Mouse (Mus musculus): ENCODE results near the gene Fgfr2. TPM values are rescaled to one million over a fixed set of nuclear protein-coding genes. Genes with fewer than 3 reads are reported as not detected.

The Fgfr2 gene
- polyA plus RNA-seq, 1 experiment = 114 TPM

DNA sequence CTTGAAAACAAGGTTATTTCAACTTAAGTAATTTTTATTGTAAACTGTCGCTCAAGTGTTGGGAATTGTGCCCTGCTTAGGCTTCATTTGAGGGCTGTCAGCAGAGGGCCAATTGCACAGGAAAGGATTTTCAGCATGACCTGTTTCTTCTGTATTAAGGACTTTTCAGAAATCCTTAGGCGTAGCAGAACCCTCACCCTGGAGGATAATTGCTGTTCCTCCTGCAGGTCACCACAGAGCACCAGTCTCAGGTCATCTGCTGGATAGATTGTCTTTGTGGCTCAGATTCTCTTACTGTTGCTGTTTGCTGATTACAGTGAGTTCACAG, 2227.6 kb downstream of the Fgfr2 start:
- Histone ChIP-seq H3K4me1 (ENCODE audit: control insufficient read depth, insufficient read depth, low read length) (peaks cover 2% of the 10 kb centered on the region; the same call in 1 of the 2 replicates), H3K4me3 (replicated peaks; ENCODE audit: extremely low read depth, low read depth, low read length) (no peak overlapping the region)
- no peak for DNase-seq
- WGBS = 97% methylated on average over 2 of the region's 2 CpGs
- TF ChIP-seq CTCF (IDR thresholded peaks at IDR 0.05; ENCODE audit: insufficient read depth, low read length) (no peak), POLR2A (IDR thresholded peaks at IDR 0.05; ENCODE audit: borderline replicate concordance, extremely low read depth, low read depth, low read length) (no peak)

DNA sequence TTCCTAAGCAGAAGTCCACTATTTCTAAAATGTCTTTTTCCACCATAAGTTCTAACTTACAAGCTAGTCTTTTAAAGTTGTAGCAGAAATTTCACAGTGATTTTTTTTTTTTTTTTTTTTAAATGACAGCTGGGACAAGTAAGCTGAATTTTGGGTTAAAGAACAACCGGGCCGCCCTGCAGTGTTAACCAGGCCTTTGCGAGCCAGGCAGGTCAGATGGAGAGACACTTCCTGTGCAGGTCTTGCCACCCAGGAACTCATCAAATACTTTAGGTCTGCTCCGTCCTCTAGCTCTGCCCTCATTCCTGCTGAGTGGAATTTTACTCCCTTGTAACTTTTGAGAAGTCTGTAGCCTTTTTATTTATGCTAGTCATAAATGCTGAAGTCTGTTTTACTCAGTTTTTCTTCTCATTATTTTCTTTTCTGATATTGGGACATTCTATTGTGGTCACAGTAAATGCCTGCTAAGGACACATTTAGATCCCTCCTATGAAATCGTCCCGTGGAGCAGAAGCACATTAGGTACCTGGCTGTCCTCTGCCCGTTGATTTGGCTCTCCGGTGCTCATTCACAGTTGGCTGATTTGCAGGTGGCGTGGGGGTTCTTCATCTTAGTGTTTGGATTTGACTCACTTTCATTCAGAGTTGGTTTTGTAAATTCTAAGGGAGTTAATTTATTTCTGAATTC, 2228.1 kb downstream of the Fgfr2 start:
- 85% methylated on average over 9 of the region's 9 CpGs for WGBS
- no peak for DNase-seq
- H3K4me1 ChIP-seq (ENCODE audit: control insufficient read depth, insufficient read depth, low read length) = peaks cover 1% of the 10 kb centered on the region; the same call in 1 of the 2 replicates
- no peak overlapping the region for H3K4me3 ChIP-seq (replicated peaks; ENCODE audit: extremely low read depth, low read depth, low read length)
- TF ChIP-seq CTCF (IDR thresholded peaks at IDR 0.05; ENCODE audit: insufficient read depth, low read length) (no peak), POLR2A (IDR thresholded peaks at IDR 0.05; ENCODE audit: borderline replicate concordance, extremely low read depth, low read depth, low read length) (no peak)

DNA sequence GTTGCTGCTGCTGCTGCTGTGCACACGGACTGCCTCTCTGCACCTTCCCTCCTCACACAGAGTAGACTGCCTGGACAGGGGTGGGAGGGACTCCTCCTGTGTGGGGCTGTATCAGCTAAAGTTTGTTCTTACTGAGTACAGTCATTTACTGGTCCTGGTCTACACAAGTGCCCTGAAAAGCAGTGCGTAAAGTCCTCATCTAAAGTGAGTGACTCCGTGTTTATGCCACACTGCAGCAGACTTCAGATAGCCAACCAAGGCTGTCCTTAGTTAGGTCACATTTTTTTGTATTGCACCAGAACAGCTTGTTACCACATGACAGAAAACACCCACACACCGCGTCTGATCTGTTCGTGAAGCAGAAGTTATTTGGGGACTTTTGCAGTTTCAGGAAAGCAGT, 2230.2 kb downstream of the Fgfr2 start:
- DNase-seq = peak; percentile 27
- Histone ChIP-seq H3K4me1 (ENCODE audit: control insufficient read depth, insufficient read depth, low read length) (peaks cover 3% of the 10 kb centered on the region), H3K4me3 (replicated peaks; ENCODE audit: extremely low read depth, low read depth, low read length) (no peak overlapping the region)
- WGBS = 54% methylated on average over 6 of the region's 6 CpGs
- TF ChIP-seq CTCF (IDR thresholded peaks at IDR 0.05; ENCODE audit: insufficient read depth, low read length) = no peak
- TF ChIP-seq POLR2A (IDR thresholded peaks at IDR 0.05; ENCODE audit: borderline replicate concordance, extremely low read depth, low read depth, low read length) = no peak

DNA sequence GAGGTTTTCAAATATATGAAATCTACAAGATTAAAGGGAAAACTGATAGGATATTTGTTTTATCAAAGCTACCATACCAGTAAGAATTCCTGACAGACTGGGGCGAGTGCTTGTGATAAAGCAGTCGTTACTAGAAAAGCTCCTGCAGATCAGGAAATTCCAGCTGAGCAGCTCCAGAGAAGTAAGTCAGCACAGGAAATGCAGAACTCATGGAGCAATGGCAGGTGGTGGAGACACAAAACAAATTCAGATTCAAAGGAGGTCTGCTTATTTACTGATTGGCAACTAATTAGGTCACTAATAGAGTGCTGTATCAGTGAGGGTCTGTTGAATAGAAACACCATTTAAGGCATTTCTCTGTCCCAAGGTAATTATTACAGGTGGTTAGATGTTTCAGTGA, 2232.3 kb downstream of the Fgfr2 start:
- DNase-seq = no peak
- 32% methylated on average over 2 of the region's 2 CpGs for WGBS
- Histone ChIP-seq H3K4me1 (ENCODE audit: control insufficient read depth, insufficient read depth, low read length) (peaks cover 4% of the 10 kb centered on the region), H3K4me3 (replicated peaks; ENCODE audit: extremely low read depth, low read depth, low read length) (no peak overlapping the region)
- no peak for TF ChIP-seq POLR2A (IDR thresholded peaks at IDR 0.05; ENCODE audit: borderline replicate concordance, extremely low read depth, low read depth, low read length)
- no peak for TF ChIP-seq CTCF (IDR thresholded peaks at IDR 0.05; ENCODE audit: insufficient read depth, low read length)

DNA sequence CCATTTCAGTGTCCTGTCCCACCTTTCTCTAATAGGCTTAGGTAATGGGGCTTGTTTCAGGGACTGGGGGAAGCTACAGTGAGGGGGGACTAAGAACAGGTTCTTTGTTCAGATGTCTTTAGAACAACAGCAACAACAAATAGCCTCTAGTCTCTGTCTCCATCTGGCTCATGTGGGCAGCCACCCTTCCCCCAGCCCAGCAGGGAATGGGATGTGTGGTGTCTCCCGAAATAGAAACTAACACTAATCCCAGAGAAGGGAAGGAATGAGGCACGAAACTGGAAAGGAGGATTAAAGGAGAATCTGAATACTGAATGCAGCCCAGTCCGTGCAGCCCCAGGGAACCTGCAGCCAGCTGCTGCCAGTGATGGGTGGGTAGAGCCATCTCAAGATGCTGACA, 2235.2 kb downstream of the Fgfr2 start:
- TF ChIP-seq CTCF (IDR thresholded peaks at IDR 0.05; ENCODE audit: insufficient read depth, low read length) (no peak), POLR2A (IDR thresholded peaks at IDR 0.05; ENCODE audit: borderline replicate concordance, extremely low read depth, low read depth, low read length) (no peak)
- Histone ChIP-seq H3K4me1 (ENCODE audit: control insufficient read depth, insufficient read depth, low read length) (peaks cover 4% of the 10 kb centered on the region), H3K4me3 (replicated peaks; ENCODE audit: extremely low read depth, low read depth, low read length) (no peak overlapping the region)
- DNase-seq = no peak
- WGBS = 56% methylated on average over 3 of the region's 3 CpGs

DNA sequence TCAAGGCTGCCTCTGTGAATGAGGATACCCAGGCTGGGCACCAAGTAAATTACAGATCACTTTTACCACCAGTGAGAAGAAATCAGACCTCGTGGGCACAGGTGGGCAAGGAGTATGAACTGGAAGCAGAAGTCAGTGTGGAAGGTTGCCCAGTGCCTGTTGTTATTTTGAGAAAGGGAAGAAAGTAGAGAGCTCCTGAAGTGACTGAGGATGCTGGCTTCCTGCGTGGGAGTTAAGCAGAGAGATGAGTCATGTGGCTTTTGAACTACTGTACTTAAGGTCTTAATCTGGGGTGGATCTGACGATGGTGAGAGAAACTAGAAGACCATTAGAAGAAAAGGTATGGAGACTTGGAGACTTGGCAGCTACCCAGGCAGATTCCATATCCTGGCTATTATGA, 2236.9 kb downstream of the Fgfr2 start:
- H3K4me3 ChIP-seq (replicated peaks; ENCODE audit: extremely low read depth, low read depth, low read length) = no peak overlapping the region
- 52% methylated on average over 3 of the region's 3 CpGs for WGBS

DNA sequence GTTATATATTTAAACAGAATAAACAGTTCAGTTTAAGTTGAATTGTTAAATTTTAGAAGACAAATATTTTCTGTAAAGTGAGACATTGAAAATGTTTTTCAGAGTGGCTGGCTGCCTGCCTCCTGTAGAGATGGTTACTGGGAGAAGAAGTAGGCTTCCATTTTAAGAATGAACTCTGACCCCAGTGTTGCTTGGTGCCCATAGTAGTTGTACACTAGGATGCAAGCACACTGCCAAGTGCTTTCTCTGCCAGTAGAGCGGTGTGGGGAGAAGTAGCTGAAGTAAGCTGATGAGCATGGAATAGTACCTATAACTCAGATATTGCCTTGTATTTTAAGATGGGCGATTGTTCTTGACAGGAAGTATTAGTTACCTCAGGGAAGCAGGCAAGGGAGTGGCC, 2239.0 kb downstream of the Fgfr2 start:
- WGBS = 66% methylated on average over 2 of the region's 2 CpGs
- H3K4me3 ChIP-seq (replicated peaks; ENCODE audit: extremely low read depth, low read depth, low read length) = no peak overlapping the region
- no peak for TF ChIP-seq CTCF (IDR thresholded peaks at IDR 0.05; ENCODE audit: insufficient read depth, low read length)
- TF ChIP-seq POLR2A (IDR thresholded peaks at IDR 0.05; ENCODE audit: borderline replicate concordance, extremely low read depth, low read depth, low read length) = no peak
- peaks cover 4% of the 10 kb centered on the region for H3K4me1 ChIP-seq (ENCODE audit: control insufficient read depth, insufficient read depth, low read length)
- DNase-seq = no peak

More for the DNA sequence above, 2236.9 kb downstream of the Fgfr2 start:
- no peak for TF ChIP-seq CTCF (IDR thresholded peaks at IDR 0.05; ENCODE audit: insufficient read depth, low read length)
- no peak for TF ChIP-seq POLR2A (IDR thresholded peaks at IDR 0.05; ENCODE audit: borderline replicate concordance, extremely low read depth, low read depth, low read length)
- peaks cover 4% of the 10 kb centered on the region for H3K4me1 ChIP-seq (ENCODE audit: control insufficient read depth, insufficient read depth, low read length)
- no peak for DNase-seq

DNA sequence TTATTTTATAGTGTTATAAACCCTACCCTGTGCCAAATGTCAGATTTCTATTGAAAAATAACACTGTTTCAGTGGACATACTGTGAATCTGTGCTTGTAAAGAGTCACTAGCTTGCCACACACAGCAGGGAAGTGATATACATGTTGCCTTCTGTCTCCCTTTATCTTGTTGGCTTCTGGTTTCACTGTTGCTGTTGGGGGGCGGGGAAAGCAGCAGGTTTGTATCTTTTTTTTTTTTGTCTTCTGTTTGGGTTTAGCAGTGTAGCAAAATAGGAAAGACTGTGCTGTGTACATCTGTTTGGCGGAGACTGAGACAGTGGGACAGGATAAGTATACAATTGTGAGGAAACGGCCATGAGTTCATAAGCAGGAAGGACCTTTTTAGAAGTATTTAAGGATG, 2255.9 kb downstream of the Fgfr2 start:
- Histone ChIP-seq H3K4me3 (replicated peaks; ENCODE audit: extremely low read depth, low read depth, low read length) (peak overlapping the region; percentile 98), H3K4me1 (ENCODE audit: control insufficient read depth, insufficient read depth, low read length) (peaks cover 11% of the 10 kb centered on the region)
- 33% methylated on average over 3 of the region's 3 CpGs for WGBS
- no peak for DNase-seq
- TF ChIP-seq POLR2A (IDR thresholded peaks at IDR 0.05; ENCODE audit: borderline replicate concordance, extremely low read depth, low read depth, low read length) (no peak), CTCF (IDR thresholded peaks at IDR 0.05; ENCODE audit: insufficient read depth, low read length) (no peak)

DNA sequence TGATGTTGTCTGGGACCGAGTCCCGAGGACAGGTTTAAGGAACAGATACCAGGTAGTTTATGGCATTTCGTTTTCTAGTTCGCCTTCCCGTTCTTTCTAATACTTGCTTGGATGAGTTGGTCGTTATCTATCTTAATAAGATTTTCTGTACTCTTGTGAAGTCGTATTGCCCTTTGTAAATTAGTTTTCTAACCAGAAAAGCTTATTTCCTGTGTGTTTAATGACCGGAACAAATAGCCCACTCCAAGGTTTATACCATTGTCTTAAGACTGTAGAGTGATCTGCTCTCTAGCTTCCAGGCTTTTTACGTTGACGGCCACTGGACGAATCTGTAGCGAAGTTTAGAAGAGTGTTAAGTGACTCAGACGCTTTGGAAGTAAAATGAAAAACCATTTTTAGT, 2256.5 kb downstream of the Fgfr2 start:
- DNase-seq = no peak
- H3K4me3 ChIP-seq (replicated peaks; ENCODE audit: extremely low read depth, low read depth, low read length) = peak overlapping the region; percentile 98
- no peak for TF ChIP-seq POLR2A (IDR thresholded peaks at IDR 0.05; ENCODE audit: borderline replicate concordance, extremely low read depth, low read depth, low read length)
- no peak for TF ChIP-seq CTCF (IDR thresholded peaks at IDR 0.05; ENCODE audit: insufficient read depth, low read length)
- H3K4me1 ChIP-seq (ENCODE audit: control insufficient read depth, insufficient read depth, low read length) = peaks cover 10% of the 10 kb centered on the region
- 2% methylated on average over 13 of the region's 13 CpGs for WGBS
